Mouse (Mus musculus): ENCODE measurements around the gene Ttc30a2.
A peak's percentile ranks its signal among the peaks of the same experiment; 100 is the strongest.

The Ttc30a2 gene

DNA sequence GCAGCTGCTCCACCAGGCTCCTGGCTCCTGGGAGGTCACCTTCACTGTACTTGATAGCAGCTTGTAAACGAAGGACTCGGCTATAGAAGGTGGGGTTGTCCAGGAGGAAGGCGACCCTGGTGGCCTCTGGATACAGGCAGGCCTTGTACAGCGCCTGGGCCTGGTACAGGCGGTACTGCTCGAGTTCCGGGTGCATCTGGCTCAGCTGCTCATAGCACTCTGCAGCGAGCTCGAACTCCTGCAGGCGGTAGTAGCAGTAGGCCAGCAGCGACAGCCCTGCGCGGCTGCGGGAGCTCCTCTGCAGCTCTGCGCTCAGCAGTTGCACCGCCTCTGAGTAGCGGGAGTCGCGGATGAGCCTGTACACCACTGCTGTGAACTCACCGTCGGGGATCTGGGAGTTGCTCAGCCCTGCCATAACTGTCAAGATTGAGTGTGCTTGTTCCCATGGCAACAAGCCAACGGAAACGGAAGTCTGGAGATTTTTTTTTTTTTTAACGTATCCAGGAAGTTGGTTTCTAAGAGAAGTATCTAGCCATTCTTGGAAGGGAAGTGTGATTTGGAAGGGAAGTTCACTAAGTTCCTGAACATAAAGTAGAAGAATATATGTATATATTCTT lies at the start of gene Ttc30a2:
Gene Ttc30a2 (minus strand): TSS at position 419 of the 617 bp plus-strand sequence.
- DNase-seq = peak; percentile 76

DNA sequence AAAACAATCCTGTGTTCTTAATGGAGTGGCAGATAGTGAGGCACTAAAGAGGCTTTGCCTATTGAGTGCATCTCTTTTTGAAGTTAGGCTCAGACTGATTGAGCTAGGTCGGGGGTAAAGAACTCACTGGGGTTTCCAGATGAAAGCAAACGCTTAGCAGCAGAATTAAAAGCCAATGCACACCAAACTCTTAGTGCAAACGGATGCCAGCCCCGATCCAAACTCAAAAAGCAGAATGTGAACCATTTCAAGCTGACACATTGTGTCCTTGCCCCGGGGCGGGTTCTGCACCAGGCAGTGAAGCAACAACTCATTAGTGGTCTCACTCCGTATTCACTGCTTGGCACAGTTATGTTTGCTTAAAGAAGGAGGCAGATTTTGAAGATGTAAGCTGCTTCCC lies 38.9 kb upstream of the Ttc30a2 start:
- no peak for DNase-seq

DNA sequence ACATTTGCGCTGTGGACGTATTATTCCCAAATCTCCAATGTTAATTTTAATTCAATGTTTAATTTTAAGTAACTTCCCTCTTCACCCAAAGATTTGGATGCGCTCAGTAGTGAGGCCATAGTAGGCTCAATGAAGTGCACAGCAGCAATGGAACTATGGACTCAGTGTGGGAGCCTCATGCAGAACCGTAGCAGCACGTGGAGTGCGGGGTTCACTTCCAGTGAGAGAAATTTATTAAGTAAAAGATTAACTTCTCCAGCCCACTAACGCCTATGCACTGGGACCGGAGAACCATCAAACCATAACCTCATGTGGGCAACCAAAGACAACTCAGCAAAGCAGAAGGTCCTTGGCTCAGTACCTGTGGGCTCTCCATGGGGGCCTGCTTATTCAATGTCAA lies 38.2 kb upstream of the Ttc30a2 start:
- DNase-seq = no peak

DNA sequence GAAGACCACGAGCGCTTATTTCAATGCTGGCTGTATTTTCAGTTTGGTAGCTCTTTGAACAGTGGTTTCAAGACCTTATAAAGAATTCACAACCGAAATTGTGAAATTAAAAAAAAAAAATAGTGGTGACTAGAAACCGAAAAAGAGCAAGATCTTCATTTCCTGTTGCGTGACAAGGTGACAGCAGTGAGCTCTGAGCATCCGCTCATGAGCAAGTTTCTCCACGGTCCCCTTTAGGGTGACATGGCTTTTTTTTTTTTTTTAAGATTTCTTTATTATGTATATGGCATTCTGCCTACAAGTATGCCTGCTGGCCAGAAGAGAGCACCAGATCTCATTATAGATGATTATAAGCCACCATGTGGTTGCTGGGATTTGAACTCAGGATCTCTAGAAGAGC lies 37.5 kb upstream of the Ttc30a2 start:
- no peak for DNase-seq

DNA sequence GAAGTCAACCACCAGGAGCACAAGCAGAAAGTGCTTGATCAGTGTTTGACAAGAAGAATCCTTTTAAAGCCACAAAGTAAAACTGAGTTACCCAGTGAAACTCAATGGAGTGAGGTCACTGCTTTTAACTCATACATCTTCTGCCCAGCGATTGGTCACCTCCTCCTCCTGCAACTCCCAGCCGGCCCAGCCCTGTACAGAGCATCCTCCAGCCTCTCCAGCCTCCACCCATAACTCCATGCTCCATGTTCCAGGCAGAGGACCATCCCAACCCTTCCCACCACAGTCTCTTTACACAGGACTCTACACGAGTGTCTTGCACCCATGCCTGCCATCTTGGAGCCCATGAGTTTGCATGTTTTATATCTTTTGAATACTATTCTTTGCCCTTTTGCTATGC lies 36.7 kb upstream of the Ttc30a2 start:
- no peak for DNase-seq

DNA sequence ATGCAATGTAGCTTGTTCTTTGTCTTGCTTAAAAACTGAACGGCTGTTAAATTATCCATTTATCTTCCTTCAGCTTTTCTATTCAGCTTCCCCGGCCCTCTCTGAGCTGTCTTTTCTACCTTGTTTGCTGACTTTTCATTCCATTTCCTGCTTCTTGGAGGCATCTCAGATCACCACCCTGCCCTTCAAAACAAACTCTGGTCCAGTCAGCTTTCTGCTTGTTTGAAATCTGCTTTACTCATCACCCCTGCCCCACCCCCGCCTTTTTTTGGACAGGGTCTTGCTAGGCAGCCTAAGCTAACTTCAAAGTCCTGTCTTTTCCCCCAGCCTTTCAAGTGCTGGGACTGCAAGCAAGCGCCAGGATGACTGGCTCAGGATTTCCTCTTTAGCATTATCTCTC lies 28.2 kb upstream of the Ttc30a2 start:
- no peak for DNase-seq

DNA sequence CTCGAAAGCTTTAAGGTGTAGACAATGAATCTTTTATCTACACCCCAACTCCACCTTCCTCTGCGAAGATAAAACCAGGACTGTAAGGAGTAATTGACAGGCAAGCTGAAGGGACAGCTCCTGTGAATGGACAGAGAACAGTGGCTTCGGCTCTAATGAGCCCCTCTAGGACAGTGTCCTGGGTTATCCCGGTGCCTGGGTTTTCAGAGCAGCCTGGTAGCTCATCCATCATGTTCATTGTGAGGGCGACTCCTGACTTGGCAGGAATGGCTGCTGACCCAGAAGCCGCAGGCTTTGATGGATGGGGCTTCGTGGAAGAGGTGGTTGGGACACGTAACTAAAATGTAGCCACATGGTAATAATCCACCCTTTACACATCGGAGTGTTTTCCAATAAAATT lies 24.9 kb upstream of the Ttc30a2 start:
- no peak for DNase-seq

DNA sequence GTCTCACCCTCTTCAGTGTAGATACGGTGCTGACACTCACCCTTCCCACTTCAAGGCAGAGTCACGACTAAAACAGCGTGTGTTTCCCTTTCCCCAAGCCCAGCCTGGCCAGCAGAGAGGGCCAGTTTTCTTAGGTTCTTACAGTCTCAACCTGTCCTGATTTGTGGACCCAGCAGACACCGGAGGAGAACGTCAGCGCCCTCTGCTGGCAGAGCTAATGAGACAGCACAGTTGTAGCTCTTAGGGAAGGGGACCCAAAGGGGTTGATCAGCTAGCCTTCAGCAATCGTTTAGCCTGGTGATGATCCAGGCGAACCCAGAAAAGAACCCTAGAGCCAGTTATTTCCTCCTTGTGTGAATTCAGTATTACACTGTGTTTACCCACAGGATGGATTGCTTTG lies 23.4 kb upstream of the Ttc30a2 start:
- DNase-seq = peak; percentile 75

DNA sequence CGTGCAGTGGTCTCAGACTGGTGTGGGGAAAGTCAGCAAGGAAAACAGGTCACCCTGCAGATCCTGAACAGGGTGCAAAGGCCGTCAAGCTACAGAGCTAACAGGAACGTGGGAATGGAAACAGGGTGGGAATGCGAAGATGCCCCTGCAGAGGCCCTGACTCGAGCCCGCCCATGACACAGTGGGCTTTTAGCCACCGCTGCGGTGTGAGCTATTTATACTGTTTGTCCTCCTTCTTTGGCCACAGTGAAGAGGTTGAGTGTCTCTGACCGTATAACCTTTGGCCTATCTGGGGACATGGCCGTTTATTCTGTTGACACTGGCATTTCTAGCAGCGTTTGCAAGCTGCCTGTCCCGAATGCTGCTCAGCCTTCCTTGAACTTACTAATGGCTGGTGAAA lies 21.7 kb upstream of the Ttc30a2 start:
- no peak for DNase-seq

DNA sequence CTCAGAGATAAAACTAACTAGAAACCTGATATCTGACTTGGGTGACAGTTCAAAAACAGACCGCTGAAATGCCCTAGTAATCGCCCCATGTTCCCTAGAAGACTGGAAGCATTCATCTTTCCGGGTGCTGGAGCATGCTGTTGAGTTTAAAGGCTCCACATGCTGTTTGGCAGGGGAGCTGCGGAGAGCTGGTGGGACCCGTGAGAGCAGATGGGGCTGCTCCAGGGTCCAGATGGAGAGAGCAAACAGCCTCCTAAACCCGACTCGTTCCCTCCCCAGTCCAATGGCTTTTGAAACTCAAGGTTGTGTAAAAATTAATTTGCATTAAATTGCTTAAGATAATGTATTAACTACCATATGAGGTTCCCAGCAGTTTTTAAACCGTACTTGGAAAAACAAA lies 20.7 kb upstream of the Ttc30a2 start:
- no peak for DNase-seq

DNA sequence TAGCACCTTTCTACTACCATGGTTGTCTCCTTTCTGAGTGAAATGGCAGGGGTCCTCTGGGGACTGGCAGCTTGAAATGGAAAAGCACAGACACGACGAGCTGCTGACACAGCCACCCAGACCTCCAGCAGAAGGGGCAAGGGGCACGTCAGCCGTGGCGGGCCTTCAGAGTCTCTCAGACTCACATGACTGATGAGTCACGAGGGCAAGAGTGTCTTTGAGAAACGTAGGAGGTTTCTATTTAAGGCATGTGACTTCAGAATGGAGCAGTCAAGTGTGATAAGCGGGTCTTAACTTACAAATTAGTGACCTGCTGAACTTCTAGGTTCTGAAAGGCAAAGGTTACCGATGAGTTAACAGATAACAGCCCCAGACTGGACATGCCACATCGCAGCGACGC lies 19.8 kb upstream of the Ttc30a2 start:
- no peak for DNase-seq

DNA sequence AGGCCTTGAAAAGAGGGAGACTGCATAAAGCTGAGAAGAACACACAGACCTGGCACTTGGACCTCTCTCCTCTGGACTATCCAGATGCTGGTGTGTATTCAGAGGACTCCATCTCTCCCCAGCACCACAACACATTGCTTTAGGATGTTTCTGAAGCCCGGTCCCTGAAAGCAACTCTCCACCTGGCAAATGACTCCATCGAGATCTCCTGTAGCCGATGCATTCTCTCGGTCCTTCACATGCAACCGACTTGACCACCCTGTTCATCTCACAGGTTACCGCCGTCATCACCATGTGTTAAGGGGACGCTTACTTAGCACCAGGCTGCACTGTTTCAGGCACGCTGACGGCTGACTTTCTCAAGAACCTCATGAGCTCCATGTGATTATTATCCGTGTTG lies 16.9 kb upstream of the Ttc30a2 start:
- DNase-seq = no peak

DNA sequence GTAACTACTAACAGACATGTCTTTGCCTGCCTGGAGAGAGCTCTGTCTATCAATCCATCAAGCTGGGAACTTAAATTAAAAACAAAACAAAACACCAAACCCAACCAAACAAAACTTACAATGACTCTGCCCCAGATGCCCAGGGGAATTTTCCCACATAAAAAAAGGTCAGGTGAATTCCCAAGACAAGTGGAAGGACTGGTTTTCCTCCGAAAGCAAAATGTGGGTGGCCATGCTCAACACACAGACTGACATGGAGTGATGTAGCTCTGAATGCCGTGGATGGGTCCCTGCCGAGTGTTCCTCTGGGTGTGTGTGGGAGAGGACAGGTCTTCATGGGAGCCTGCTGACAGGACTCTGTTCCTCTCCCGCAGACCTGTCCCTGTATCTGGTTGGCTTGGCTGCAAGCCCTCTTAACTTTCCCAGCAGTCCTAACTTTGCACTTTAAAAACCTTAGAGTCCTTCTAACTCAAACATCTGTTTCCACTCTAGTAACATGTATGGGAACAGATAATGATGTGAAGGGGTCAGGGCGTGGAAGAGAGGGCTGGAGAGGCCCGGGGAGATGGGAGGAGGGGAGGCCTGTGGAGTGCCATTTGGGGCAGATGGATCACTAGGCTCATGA lies 13.7 kb upstream of the Ttc30a2 start:
- peak; percentile 50 for DNase-seq

DNA sequence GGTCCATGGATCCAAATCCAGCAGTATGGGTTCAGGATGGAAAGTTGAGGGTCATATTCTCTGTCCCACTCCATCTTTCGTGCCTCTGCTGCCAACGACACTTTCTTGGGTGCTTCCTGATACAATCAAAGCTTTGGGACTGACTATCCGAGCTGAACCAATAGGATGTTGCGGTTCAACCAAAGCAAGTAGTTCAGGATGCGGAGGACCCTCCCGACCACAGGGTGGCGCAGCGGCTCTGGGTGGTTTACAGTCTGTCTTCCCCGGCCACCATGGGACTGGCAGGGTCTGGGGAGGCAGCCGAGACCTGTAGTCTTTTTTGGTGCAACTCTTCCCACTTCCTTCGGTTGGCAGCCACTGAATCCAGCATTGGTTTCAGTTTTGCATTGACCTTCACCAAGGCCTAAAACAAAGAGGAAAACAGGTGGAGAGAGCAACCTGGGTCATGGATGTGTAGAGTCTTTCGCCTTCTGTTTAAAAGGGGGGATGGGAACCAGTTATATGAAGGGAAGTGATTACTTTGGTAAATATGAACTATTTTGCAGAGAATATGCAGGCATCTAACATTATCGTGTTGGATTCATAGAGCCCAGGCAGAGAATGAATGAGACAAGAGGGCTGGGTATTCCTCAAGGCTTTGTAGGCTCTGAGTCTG lies 13.0 kb upstream of the Ttc30a2 start:
- peak; percentile 89 for DNase-seq

DNA sequence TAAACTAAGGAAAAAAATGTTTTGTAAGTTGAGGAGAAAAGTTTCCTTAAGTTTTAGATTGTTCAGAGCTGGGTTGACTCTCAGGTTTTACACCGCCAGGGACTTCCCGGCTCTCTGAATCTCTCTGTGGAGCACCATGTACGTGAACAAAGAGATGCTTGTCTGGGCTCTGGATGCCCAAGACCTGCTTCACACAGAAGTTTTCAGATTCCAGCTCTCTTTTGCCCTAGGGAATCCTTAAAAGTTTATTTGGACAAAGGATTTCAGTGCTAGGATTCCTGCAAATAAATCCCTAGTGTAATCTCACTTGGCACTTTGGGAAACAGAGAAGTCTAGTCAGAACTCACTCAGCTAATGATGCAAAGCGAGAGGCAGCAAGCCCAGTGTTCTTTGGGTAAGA lies 11.7 kb upstream of the Ttc30a2 start:
- DNase-seq = no peak

DNA sequence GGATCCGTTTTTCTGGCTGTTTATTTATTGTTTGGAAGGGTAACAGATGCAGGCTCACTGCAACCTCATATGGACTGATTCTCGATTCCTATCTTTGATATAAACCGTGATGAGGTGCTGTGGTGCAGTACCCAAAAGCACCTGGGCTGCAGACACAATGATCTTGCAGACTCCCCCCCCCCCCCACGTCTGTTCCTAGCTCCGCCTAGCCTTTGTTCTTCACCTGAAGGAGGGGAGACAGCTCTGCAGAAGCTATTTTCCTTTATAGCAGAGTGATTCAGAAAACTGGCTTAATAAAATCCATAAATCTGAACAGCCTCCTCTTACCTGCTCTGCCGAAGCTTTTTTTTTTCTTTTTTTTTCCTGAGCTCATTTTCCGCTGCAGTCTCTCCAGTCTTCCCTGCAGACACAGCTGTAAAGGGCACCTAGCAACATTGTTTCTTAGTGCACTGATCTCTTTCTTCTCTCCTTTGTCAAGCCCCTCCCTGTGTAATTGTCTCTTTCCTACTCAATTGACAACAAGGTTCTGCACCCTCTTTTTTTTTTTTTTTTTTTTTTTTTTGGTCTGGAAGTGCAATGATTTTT lies 10.9 kb upstream of the Ttc30a2 start:
- no peak for DNase-seq

DNA sequence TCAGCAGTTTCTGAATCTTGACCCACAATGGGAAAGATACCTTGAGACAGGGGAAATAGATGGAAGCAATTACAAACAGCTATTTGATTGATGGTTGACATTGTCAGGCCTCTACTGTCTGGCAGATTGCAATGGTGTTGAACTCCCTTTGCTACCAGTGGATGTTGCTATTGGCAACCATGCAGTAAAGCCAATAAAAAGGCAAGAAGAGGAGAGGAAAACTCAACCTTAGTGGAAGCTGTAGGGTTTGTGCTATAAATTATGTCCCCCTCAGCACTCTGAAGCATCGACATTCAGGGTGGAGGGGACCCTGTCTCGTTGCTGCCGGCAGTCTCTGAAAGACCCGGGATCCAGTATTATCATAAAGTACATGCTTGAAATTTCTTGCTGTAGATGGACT lies 10.4 kb upstream of the Ttc30a2 start:
- no peak for DNase-seq

DNA sequence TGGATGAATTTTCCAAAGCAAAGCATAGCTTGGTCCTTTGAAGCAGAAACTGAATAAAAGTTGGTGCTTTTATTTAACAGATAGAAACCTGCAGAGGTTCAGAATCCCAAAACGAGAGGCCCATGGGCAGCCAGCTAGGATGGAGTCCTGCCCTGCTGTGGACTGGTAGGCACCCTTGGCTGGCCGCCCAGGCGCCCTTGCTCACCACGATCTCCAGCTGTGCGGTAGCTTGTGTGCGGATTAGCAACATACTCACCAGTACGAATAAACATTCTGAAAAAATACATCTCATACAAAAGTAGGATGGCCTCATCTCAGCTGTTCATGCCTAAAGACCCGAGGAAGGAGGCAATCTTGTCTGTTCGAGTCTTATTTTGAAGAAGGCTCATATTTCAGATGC lies 9.8 kb upstream of the Ttc30a2 start:
- DNase-seq = no peak

DNA sequence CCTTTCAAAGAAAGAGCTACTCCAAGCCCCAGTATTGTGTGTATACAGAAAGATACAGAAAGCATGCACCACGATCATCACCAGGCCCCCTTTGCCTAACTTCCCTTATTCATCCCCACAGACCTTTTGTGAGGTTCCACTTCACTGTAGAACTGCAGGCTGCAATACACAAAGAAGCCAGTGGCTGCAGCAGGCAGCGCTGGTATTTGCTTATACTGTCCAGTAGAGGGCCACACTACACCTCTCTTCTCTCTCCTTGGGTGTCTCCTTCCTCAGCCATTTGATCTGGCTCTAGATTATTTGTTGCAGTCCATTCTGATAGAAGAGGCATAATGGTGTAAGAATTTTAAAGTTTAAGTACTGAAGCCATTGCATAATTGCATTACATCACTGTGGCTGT lies 7.2 kb upstream of the Ttc30a2 start:
- DNase-seq = peak; percentile 79

DNA sequence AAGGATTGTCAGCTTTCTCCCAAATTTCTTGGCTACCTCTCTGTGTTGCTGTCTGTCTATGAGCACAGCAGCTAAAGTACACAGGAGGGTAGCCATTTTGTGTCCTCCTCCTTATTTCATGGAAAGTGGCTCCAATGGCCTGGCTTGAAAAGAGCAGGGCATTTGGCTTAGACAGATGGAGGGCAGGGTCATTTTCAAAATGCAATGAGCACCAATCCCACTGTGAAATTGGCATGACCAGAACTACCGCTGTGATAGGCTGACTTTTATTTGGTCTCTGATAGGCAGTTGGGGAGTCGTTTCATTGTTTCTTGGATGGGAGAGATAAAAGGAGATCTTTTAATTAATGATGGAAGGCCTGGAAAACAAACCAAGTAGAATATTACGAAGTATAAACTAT lies 5.9 kb upstream of the Ttc30a2 start:
- DNase-seq = no peak

DNA sequence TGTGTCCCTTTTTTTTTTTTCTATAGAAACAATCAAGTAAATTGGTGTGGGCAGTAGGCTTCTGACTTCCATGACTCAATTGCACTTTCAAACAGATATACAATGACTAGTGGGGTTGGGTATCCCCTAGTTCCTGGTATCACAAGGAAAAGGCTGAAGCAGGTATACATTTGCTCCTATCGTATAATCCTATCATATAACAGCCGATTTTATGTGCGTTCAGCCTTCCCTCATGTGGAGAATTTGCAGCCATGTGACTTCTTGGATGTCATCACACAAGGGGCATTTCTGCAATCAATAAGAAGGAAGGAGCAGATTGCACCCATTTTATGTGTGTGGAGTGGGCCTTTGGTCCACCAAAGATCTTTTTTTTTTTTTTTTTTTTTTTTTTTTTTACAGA lies 5.1 kb upstream of the Ttc30a2 start:
- no peak for DNase-seq

DNA sequence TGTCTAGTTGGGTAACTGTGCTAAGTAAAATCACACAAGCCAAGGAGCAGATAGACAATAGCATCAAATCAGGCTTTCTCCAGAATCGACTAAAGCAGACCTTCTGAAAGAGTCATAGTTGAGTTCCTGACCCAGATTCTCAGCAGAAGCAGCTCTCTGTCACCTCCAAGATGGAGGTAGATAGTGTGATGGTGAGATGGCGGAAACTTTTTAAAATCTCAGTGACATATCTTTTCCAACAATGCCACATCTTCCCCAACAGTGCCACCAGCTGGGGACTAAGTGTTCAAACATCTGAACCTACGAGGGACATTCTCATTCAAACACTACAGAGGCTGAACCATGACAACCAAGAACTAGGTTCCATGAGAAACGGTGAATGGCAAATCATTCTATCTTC lies 4.7 kb upstream of the Ttc30a2 start:
- no peak for DNase-seq

DNA sequence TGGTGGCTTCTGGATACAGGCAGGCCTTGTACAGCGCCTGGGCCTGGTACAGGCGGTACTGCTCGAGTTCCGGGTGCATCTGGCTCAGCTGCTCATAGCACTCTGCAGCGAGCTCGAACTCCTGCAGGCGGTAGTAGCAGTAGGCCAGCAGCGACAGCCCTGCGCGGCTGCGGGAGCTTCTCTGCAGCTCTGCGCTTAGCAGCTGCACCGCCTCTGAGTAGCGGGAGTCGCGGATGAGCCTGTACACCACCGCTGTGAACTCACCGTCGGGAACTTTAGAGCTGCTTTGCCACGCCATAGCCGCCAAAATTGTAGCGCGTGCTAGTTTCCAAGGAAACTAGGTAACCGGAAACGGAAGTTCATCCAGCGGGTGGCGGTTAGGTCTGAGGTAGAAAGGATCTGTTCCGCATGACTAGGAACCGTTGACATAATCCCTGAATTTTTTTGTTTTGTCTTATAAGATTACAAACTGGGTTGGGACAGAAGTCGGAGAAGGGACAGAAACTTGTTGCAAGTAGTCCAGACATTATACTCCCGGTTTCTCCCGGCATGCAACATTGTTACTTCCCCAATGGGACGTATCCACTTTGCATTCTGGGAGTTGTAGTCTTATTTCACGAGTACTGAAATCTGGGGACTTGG lies 3.6 kb upstream of the Ttc30a2 start, which contains the start of gene Ttc30a1:
Gene Ttc30a1 (minus strand): TSS at position 528 of the 642 bp plus-strand sequence.
- DNase-seq = peak; percentile 83

Data from lung, postnatal 10 days (tissue).